In the genomic region with DNA sequence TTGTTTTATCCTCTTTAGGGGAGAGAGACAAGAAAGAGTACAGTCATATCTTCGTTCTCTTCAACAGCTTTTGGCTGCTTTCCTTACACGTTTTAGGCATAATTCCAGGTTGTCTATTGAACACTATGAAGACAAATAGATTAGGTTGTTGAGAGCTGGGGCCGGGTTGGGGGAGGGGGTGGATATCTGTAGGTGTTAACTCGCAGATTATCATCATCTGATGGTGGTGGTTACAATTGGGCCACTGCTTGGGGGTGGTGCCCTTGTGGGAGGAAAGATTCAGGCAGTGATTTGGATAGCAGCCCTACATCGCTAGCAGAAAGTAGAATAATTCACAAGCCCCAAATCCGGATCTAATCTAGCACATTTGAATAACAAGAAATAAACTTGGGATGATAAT, we compare ENCODE assay signal across 8 mouse cellular contexts. TPM values are rescaled to one million over a fixed set of nuclear protein-coding genes. Genes with fewer than 3 reads are reported as not detected.
DNase-seq lines count a peak whose midpoint lies in the region; ATAC-seq and TF ChIP-seq lines count a peak whose summit lies in the region.

No protein-coding gene starts in this region.

- H3K36me3 ChIP-seq in forebrain, postnatal 0 days (ENCODE audit: insufficient read depth): no peaks in the 10 kb centered on the region
- no peaks in the 10 kb centered on the region for H3K36me3 ChIP-seq in midbrain, embryonic 15.5 days (replicated peaks)

- H3K4me3 ChIP-seq in forebrain, postnatal 0 days (ENCODE audit: low read depth, low read length): peak overlapping the region; percentile 92
- H3K4me3 ChIP-seq in midbrain, embryonic 15.5 days: peak overlapping the region; percentile 69

- WGBS in forebrain, postnatal 0 days: 14% methylated on average over 6 of the region's 6 CpGs
- 25% methylated on average over 6 of the region's 6 CpGs for WGBS in midbrain, embryonic 15.5 days

- intact Hi-C loops in heart, postnatal 14 days (cut with DNase I): no loop called here

- no peaks in the 10 kb centered on the region for H3K9me3 ChIP-seq in forebrain, postnatal 0 days (ENCODE audit: low read length)
- H3K9me3 ChIP-seq in midbrain, embryonic 15.5 days: no peaks in the 10 kb centered on the region

- peak overlapping the region; percentile 80 for H3K4me2 ChIP-seq in forebrain, postnatal 0 days (ENCODE audit: low read depth)
- H3K4me2 ChIP-seq in midbrain, embryonic 15.5 days: peak overlapping the region; percentile 60

- H3K9ac ChIP-seq in forebrain, postnatal 0 days: peak overlapping the region; percentile 100
- peak overlapping the region; percentile 74; the same call in 1 of the 2 replicates for H3K9ac ChIP-seq in midbrain, embryonic 15.5 days

- no peak for ATAC-seq in forebrain, postnatal 0 days
- no peak for ATAC-seq in midbrain, embryonic 15.5 days (replicated peaks)

- H3K4me1 ChIP-seq in forebrain, postnatal 0 days (ENCODE audit: insufficient read depth): peaks cover 17% of the 10 kb centered on the region; the same call in 1 of the 2 replicates
- H3K4me1 ChIP-seq in midbrain, embryonic 15.5 days: peaks cover 31% of the 10 kb centered on the region

- TF ChIP-seq CTCF in forebrain, postnatal 0 days (IDR thresholded peaks at IDR 0.05; ENCODE audit: low read depth): no peak

- DNase-seq in heart, adult 11 months: peak; percentile 89
- DNase-seq in heart, postnatal 14 days: no peak
- peak; percentile 22 for DNase-seq in ZHBTc4 (ENCODE audit: low read depth, low spot score)
- DNase-seq in forebrain, postnatal 0 days: peak; percentile 71
- DNase-seq in layer of hippocampus, postnatal 14 days (ENCODE audit: low spot score in 2 of 2): peak; percentile 35 to 66
- no peak for DNase-seq in spleen, postnatal 36 days (ENCODE audit: low spot score in 2 of 2)
- DNase-seq in adrenal gland, adult (ENCODE audit: inconsistent age in 2 of 2, low spot score in 1 of 2): no peak

- H3K27me3 ChIP-seq in forebrain, postnatal 0 days (ENCODE audit: insufficient read depth, low read length): no peaks in the 10 kb centered on the region
- H3K27me3 ChIP-seq in midbrain, embryonic 15.5 days (replicated peaks): no peaks in the 10 kb centered on the region

- peak overlapping the region; percentile 96 for H3K27ac ChIP-seq in forebrain, postnatal 0 days (ENCODE audit: low read depth, low read length)
- H3K27ac ChIP-seq in midbrain, embryonic 15.5 days: peak overlapping the region; percentile 97

RNA-seq across cellular contexts. Expression of a gene that starts 0.9 kb away (rescaled TPM):
- 10 to 100 TPM; 29.9 to 31.8 TPM for total RNA-seq in heart, postnatal 14 days (2021)
- 99.9 and 117 TPM in 2 replicates for total RNA-seq in forebrain, postnatal 0 days (2014; rRNA removed)
- polyA plus RNA-seq in forebrain, postnatal 0 days (2015; fragmentation: Nextera tagmentation; extraction: Ambion mirVana): 20.3 and 32.9 TPM in 2 replicates
- 100 to 1,000 TPM; 169 to 185 TPM for total RNA-seq in layer of hippocampus, postnatal 14 days (2021)
- polyA plus RNA-seq in midbrain, embryonic 15.5 days (2015; fragmentation: Nextera tagmentation; extraction: Ambion mirVana): 38.8 and 43.5 TPM in 2 replicates

Comparison
In these comparisons a context has a peak if more than half of its experiments do, and no peak if none do; other contexts are left out.
1. DNase-seq: peak in heart, adult 11 months (single experiment), ZHBTc4 (single experiment), forebrain, postnatal 0 days (single experiment) and layer of hippocampus, postnatal 14 days (2 of 2); none in heart, postnatal 14 days (0 of 2), spleen, postnatal 36 days (0 of 2) and adrenal gland, adult (0 of 2).